Mouse (Mus musculus): Measurements from ENCODE around the gene Inpp5f.
A peak's percentile ranks its signal among the peaks of the same experiment; 100 is the strongest.
"Not testable (repeated sequence)": the region's sequence is repeated elsewhere in the genome, so short reads cannot be mapped to it uniquely, and the experiment has no call there.

Inpp5f gene

DNA sequence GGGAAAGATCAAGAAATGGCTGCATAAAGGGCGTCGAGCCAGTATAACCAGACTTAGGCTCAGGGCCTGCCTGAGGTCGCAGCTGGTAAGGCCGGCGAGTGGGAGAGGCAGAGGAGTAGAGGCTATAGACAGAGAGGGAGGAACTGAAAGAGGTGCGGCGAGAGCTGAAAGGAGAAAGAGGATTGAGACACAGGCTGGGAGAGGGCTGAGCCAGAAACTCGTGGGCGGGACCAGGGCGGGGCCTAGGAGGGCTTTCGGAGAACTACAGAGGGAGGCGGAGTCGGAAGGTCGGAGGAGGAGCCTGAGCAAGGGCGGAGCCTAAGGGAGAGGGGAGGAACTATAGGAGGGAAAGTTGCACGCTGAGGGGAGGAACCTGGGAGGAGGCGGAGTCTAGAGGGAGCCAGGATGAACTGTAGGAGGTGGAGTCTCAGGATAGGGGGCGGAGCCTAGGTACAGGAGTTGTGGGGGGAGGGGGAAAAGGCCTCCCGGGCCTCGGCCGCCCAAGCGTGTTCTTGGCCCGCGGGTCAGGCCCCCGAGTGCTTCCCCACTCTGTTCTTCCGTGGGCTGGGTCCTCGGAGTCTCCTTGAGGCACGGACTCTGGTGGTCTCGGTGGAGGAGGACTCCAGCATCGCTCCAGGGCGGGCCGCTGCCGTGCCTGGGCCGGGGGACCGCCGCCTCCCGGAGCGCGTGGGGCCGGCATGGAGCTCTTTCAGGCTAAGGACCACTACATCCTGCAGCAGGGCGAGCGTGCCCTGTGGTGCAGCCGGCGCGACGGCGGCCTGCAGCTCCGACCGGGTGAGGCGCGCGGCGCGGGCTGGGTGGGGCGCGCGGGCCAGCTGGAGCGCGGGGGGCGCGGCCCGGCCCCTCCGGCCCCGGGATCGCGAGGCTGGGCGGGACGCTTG, at the start of gene Inpp5f:
Inpp5f (plus strand) TSS at position 432 of the 902 bp plus-strand sequence.
- DNase-seq (ENCODE audit: low spot score), result peak; percentile 99

DNA sequence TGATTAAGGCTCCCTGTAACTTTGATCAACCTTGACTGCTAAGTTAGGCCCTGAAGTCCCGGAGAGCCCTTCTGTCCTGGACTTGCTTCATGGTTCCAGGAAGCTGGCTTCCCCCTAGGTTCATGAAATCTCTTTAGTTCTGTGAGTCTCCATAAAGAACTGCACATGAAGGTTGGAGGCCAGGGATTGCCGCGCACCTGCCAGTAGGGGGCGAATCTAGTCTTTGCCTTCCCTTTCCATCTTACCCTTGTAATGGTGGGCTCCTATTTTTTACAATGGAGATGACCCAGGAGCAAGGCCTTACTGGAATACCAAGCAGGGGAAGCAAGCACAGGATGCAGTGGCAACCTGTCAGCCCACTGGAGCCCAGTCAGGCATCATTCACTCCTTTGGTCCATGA, 47.8 kb upstream of the Inpp5f start:
- peak; percentile 67 for DNase-seq (ENCODE audit: low spot score)

DNA sequence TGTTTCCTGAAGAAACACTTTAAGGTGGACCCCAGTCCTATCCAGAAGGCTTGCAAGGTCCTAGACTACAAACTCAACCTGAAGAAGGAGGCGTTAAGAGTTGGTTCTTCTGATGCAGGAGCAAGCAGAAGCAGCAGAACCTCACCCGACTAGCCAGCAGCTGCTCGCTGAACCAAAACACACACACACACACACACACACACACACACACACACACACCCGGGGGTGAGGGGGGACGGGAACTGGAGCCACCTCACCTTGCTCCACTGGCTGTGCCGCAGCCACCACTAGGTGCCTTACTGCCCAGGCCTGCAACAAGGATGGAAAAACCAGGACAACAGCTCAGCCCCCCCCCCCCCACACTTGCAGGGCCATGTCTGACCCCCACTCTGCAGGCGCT, 44.8 kb upstream of the Inpp5f start:
- no peak for DNase-seq (ENCODE audit: low spot score)

DNA sequence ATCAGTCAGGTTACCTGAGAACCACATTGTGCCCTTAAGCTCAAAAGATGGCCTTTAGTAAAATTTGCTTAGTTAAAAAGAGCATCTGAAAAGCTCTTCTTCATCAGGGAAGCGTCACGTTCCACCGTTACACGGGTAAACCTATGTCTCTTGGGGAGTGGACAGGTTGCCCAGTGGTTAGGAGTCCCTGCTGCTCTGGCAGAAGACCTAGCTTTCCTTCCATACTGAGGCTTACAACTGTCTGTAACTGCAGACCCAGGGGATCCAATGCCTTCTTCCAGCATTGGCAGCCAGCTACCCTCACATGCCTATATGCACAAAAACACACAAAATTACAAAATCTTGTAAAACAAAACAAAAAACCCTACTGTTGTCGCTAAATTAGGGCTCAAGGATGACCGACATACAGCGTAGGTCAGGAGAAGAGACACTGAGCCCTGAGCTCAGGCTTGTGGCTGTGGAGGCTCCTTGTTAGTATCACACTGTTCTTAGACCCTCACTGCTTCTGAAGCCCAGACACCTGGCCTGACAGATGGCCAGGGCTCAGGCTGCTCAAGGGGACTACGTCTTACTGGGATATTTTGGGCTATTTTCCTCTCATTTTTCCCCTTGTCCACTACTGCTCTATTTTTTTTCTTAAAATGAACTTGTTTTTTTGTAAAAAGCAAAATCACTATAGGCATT, 43.4 kb upstream of the Inpp5f start:
- no peak for DNase-seq (ENCODE audit: low spot score)

DNA sequence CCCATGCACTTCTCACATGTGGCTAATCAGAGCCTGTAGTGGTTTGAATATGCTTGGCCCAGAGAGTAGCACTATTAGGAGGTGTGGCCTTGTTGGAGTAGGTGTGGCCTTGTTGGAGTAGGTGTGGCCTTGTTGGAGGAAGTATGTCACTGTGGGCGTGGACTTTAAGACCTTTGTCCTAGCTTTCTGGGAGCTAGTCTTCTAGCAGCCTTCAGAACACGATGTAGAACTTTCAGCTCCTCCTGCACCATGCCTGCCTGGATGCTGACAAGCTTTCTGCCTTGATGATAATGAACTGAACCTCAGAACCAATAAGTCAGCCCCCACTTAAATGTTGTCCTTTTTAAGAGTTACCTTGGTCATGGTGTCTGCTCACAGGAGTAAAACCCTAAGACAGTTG, 41.7 kb upstream of the Inpp5f start:
- not testable (repeated sequence) for DNase-seq (ENCODE audit: low spot score)

DNA sequence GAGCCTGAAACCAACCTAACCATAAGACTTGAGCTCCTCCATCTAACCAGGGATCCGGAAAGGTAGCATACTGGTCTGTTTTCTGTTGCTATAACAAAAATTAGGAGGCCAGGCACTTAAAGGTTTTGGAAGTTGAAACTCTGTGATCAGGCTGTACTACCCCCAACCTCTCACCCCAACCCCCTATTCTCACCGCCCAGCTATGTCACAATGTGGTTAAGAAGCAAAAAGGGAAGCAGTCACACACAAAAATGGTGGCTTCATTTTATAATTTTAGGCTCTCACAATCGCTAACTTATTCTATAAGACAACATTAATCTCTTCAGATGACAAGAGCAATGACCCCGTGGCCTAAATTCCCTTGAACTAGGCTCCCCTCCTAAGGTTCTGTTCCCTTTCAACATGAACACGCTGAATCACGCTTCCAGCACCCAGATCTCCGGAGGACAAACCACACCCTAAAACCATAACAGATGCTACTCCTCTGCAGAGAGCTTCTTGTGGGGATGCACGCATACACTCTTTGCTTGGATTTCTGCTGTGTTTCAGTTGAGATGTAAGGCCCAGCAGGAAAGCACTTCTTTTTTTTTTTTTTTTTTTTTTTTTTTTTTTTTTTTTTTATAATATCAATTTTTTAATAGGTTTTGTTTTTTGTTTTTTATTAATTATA, 41.0 kb upstream of the Inpp5f start:
- DNase-seq (ENCODE audit: low spot score), result no peak

DNA sequence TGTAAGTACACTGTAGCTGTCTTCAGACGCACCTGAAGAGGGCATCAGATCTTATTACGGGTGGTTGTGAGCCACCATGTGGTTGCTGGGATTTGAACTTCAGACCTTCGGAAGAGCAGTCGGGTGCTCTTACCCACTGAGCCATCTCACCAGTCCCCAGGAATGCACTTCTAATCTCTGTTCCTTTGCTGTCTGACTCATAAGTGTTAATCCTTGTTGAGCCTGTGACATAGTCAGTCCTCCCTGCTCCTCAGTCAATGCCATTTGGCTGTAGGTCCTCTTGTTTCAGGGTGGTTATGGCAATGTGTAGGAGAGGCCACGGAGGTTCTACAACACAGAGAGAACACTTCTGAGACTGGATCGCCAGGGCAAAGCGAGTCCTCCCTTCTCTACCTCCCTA, 40.5 kb upstream of the Inpp5f start:
- DNase-seq (ENCODE audit: low spot score), result not testable (repeated sequence)

DNA sequence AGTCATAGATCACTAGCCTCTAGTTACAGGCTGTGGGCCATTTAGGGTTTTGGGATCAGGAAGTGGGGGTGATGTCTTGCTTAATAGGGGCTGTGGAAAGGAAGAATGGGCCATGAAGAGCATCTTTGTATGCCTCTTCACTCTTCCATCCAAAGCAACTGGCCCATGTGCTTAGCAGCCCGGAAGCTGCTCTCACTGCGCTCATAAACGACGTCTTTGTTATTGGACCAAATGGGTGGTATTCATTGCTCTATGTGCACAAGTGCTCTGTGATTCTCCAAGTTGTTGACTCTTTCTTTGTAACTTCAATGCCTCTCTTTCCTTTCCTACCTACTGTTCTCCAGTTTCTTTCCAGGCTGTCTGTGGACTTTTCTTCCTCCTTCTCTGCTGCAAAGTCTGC, 39.1 kb upstream of the Inpp5f start:
- DNase-seq (ENCODE audit: low spot score), result no peak

DNA sequence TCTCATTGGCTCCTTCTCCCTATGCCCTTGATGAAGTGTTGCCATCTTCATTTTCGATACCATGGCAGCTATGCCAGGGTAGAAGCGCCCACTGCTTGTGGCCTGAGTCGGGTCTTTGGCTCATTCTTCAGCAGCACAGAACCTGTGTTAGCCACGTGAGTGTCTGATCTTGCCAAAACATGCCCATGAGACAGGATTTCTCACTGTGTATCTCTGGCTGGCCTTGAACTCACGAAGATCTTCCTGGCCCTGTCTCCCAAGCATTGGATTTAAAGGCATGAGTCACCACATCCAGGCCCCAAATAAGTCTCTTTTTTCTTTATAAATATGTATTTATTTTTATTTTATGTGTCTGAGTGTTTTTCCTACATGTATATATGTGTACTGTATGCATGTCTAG, 35.9 kb upstream of the Inpp5f start:
- no peak for DNase-seq (ENCODE audit: low spot score)

DNA sequence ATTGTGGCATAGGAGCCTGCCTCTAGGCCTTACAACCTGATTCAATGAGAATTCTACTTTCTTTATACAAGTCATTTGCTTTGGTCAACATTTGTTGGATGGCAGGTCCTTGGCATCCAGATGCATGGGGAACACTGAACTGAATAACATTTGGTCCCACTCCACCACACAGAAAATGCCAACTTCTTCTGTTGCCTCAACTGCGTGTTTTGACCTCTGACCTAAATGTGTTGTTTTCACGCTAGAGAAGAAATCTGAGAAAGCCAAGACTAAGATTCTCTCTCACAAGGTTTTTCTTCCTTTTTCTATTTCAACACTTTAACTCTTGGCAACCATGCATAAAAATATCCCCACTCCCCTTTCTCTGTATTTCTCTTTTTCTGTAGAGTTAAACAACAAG, 35.3 kb upstream of the Inpp5f start:
- DNase-seq (ENCODE audit: low spot score), result no peak

DNA sequence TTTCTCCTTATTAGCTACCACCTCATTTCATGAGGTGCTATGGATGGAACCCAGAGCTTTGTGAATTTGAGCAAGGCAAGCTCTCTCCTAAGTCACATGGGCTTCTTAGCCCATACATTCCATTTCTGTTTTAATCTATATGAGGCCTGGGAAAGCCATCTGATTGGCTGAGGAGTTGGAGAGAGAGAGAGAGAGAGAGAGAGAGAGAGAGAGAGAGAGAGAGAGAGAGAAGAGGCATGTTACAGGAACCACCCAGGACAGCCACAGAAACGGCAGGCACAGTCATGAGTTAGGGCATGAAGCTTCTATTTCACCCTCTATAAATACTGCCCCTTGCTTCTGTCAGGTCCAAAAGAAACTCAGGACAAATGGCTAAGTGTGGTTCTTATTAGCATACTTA, 33.5 kb upstream of the Inpp5f start:
- no peak for DNase-seq (ENCODE audit: low spot score)

DNA sequence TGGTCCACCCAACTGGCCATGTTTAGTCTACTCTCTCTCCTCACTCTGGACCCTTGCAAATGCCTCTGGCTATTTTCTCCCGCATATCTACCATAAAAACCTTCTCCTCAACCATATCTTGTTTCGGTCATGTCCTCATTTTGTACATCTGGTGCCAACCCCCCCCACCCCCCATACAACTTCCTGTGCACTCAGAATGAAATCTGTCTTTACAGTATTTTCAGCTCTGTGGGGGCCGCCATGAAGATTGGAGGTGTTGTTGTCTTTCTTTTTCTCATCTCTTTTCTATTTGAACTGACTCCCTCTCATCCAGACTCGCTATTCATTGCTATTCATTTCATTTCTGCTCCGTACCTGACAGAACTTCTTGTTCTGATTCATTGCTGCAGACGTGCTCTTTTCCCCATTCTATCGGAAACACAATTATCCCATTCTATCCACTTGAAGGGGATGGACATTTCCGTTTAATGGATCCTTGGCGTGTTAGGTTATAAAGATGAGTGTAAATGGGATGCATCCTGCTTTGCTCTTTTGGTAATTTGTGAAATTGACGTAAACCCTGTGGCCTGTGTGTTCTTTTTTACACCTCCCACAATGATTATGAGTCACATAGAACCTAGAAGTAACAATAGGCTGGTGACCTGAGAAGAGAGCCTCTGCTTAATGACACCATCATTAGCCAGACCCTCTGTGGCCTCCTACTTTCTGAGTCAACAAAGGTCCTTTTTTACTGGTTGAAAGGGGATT, 32.8 kb upstream of the Inpp5f start:
- no peak for DNase-seq (ENCODE audit: low spot score)

DNA sequence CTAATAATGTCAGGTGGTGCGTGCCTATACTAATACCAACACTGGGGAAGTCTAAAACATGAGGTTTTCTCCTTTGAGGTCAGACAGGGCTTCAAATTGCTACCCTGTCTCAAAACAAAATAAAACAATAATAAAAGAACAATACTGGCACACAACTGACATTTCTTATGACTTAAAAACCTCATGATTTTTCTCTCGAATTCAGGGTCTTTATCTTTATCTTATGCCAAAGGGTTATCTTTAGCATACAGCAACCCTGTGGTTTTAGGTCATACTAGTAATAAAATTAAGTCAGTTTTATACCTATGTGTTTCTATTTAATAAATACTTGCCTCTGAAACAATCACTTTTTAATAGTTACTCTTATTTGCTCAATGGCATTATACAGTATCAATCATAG, 31.7 kb upstream of the Inpp5f start:
- DNase-seq (ENCODE audit: low spot score), result no peak

DNA sequence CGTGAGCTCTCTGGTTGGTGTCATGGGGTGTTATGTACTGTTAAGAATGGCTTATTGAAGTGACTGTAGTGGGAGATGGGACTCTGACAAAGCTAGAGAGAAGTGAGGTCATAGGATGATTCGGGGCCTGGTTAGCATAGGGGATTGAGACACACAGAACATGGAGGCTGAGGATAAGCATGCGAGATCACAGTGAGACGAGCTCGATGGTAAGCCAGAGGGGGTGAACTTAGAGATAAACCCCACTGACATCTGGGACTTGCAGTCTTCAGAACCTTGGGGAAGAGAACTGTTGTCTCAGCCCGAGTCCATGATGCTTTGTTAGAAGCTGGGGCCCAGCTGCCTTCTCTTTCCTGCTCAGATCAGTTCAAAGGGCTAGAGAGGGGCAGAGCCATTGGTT, 30.8 kb upstream of the Inpp5f start:
- DNase-seq (ENCODE audit: low spot score), result no peak

DNA sequence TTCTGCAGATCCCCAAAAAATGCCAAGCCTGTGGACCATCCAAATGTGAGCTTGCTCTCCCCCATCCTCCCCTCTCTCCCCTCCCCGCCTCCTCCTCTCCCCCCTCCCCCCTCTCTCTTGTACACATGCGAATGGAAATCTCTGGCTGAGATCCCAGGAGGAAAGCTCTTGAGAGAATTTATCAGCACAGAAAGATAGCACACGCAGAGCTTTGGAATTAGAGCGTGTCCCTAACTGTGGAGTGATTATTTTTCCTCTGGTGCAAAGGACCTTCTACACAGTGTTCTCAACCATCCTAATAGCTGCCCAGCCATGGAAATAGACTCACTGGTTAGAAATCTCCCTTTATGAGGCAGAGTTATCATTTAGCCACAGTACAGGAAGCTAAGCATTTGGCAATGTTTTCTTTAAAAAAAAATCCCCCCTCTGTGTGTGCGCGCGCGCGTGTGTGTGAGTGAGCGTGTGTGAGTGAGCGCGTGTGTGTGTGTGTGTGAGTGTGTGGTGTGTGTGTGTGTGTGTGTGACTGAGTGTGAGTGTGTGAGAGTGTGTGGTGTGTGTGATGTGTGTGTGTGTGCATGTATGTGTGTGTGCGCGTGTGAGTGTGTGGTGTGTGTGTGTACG, 29.2 kb upstream of the Inpp5f start:
- no peak for DNase-seq (ENCODE audit: low spot score)

DNA sequence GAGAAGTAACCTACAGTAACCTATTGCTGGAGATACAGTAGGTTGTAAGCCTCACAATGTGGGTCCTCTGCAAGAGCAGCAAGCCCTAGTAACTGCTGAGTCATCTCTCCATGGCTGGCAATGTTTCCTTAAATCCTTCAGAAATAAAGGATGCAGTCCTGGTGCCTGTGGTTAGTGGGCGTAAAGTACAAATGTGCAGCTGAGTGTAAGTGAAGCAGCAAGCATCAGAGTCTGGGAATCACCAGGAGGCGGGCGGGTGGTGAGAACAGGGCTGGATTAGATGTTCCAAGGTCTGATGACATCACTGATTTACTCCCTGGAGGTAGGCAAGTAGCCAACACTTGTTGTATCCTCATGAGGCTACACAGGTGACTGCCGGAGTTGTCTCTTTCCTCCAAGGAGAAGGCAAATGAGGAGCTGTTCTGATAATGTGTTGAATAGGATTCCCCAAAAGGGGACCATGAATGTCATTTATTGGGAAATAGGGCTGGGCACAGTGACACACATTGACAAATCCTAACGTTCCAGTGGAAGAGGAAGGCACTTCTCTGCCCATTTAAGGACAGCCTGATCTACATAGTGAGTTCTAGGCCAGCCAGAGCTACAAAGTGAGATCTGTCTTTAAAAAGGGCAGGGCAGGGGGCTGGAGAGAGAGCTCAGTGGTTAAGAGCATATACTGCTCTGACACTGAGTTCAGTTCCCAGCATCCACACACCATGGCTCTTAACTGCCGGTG, 27.7 kb upstream of the Inpp5f start:
- DNase-seq (ENCODE audit: low spot score), result no peak

DNA sequence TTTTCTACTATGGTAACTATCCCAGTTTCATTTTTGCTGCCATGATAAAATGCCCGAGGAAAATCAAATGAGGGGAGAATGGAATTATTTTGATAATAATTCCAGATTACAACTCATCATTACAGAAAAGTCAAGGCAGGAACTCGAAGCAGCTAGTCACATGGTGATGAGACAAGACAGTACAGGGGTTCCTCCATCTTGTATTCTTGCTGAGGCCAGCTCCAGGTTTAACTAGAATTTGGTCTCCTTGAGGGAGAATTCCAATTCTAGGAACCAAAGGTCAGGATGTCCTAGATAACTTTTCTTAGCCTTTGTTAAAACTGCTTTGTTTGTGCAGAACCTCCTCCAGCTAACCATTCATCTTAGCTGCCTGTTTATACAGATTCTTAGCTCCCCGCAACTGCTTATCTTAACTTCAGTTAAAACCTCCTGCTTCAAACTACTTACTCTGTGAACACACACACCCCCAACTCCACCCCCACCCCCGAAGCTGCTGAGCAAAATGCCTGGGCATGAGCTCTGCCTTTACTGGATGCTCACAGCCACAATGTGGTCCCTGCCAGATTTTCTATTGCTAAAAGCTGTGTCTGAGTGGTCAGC, 23.7 kb upstream of the Inpp5f start:
- DNase-seq (ENCODE audit: low spot score), result no peak

DNA sequence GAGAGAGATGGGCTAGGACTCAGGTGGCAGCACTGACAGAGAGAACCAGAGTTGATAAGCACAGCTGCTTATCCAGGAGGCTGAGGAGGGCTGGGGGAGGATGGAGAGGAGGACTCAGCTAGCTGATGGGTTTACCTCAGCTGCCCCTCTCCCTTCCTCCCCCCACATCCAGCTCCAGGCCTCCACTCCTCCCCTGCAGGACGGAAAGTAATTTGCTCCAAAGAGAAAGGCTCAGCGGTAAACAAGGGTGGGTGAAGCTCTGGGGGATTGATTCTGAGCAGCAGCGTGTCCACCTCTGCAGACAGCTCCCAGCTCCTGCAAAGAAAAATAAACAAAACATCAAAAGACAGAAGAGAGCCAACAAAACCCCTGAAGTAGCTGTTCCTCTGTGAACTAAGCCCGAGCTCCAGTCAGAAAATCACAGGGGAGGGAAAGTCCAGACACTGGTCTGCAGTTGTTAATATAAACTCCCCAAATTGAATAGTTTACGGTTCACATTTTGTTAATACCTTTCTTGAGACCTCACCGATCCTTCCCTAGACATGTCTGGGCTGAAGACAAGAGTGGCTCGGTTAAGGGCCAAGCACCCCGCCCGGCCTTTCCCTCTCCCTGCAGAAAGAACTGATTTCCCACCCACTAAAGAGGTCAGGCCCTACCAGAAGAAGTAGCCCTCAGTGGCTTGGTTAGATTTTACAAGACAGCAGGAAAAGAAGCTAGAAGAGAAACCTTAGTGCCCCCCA, 19.6 kb upstream of the Inpp5f start:
- DNase-seq (ENCODE audit: low spot score), result peak; percentile 53

DNA sequence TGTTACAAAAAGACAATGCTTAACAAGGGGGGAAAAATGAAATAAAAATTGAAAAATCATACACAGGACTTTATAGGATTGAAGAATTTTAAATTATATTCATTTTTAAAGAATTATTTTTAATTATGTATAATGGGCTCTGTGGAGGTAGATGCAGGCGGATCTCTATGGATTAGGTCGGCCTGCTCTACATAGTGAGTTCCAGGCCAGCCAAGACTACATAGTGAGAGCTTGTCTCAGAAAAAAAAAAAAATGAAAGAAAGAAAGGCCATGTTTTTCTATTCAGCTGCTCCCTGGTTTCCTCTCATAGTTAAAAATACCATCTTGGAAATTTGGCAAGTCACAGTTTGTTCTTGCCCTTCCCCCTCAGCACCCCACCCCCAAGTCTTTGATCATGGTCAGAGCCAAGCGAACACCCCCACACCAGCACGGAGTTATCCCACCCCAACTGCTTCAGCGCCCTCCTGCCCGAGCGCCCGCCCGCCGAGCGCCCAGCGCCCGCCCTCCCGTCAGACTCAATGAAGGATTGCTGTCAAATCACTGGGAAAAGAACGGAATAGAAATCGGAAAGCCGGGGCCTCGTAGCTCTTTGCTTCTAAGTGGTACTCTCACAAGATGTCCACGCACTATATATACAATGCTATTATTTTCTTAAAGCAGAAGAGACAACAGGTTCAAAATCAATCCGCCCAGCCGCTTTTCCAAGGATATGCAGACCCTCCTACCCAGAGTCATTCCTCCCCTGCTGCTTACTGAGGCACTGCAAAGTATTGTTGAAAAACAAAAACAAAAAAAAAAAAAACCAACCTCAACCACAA, 18.8 kb upstream of the Inpp5f start:
- no peak for DNase-seq (ENCODE audit: low spot score)

Measured in retina, embryonic 14.5 days (tissue).